In genomic region chr6:141335878-141336277, GRCm38 (mm10) we compare ENCODE assay signal across 26 mouse cellular contexts.
DNase-seq lines count a peak whose midpoint lies in the region; ATAC-seq and TF ChIP-seq lines count a peak whose summit lies in the region.
"Had no signal": no experiment of that assay in that cellular context is flagged by ENCODE, and none has a peak within 500 bp of the region (broad histone marks: within the 10 kb centered on the region; RNA-seq: fewer than 3 reads in every experiment).

No protein-coding gene starts in this region.

- H3K4me2 ChIP-seq in heart, embryonic 12.5 days, result no peak overlapping the region
- no peak overlapping the region for H3K4me2 ChIP-seq in heart, postnatal 0 days (ENCODE audit: low read depth, low read length)
- H3K4me2 ChIP-seq: hindbrain, embryonic 15.5 days; limb, embryonic 13.5 days; liver, embryonic 12.5 days; midbrain, embryonic 13.5 days; neural tube, embryonic 13.5 days had no signal

- H3K36me3 ChIP-seq in heart, embryonic 12.5 days, result no peaks in the 10 kb centered on the region
- H3K36me3 ChIP-seq in heart, postnatal 0 days (replicated peaks; ENCODE audit: control insufficient read depth, insufficient read depth, low read length), result no peaks in the 10 kb centered on the region
- no peaks in the 10 kb centered on the region for H3K36me3 ChIP-seq in small intestine, adult 2 months (ENCODE audit: control insufficient read depth, insufficient read depth, low read length)
- H3K36me3 ChIP-seq: hindbrain, embryonic 15.5 days; limb, embryonic 13.5 days; liver, embryonic 12.5 days; midbrain, embryonic 13.5 days; neural tube, embryonic 13.5 days had no signal

- H3K9me3 ChIP-seq in heart, embryonic 12.5 days (replicated peaks), result no peaks in the 10 kb centered on the region
- H3K9me3 ChIP-seq in heart, postnatal 0 days (replicated peaks; ENCODE audit: control insufficient read depth, low read length), result no peaks in the 10 kb centered on the region
- H3K9me3 ChIP-seq: hindbrain, embryonic 15.5 days; limb, embryonic 13.5 days; liver, embryonic 12.5 days; megakaryocyte, embryonic 14.5 days; midbrain, embryonic 13.5 days; neural tube, embryonic 13.5 days had no signal

- ATAC-seq in heart, embryonic 12.5 days (ENCODE audit: insufficient number of reproducible peaks, low FRiP score), result no peak
- no peak for ATAC-seq in heart, postnatal 0 days (ENCODE audit: insufficient read depth, low read depth)
- ATAC-seq: forebrain, embryonic 14.5 days; inflammation-experienced regulatory T-cells, adult 6 months; liver, embryonic 12.5 days; liver, postnatal 0 days; midbrain, embryonic 13.5 days had no signal

- TF ChIP-seq EP300 in heart, postnatal 0 days (IDR thresholded peaks at IDR 0.05; ENCODE audit: low read depth), result no peak

- no peaks in the 10 kb centered on the region for H3K27me3 ChIP-seq in heart, embryonic 12.5 days (replicated peaks)
- no peaks in the 10 kb centered on the region for H3K27me3 ChIP-seq in heart, postnatal 0 days (ENCODE audit: control insufficient read depth, insufficient read depth, low read length)
- H3K27me3 ChIP-seq in small intestine, adult 2 months (ENCODE audit: control insufficient read depth, insufficient read depth, low read length), result no peaks in the 10 kb centered on the region
- H3K27me3 ChIP-seq: hindbrain, embryonic 15.5 days; limb, embryonic 13.5 days; liver, embryonic 12.5 days; megakaryocyte, embryonic 14.5 days; midbrain, embryonic 13.5 days; neural tube, embryonic 13.5 days had no signal

- no peak overlapping the region for H3K4me3 ChIP-seq in heart, embryonic 12.5 days
- H3K4me3 ChIP-seq in heart, postnatal 0 days (ENCODE audit: low read depth, low read length), result no peak overlapping the region
- no peak overlapping the region for H3K4me3 ChIP-seq in small intestine, adult 2 months (ENCODE audit: low read depth, low read length)
- H3K4me3 ChIP-seq: hindbrain, embryonic 15.5 days; limb, embryonic 13.5 days; liver, embryonic 12.5 days; megakaryocyte, embryonic 14.5 days; midbrain, embryonic 13.5 days; neural tube, embryonic 13.5 days had no signal

- no peak for TF ChIP-seq POLR2A in small intestine, adult 2 months (IDR thresholded peaks at IDR 0.05; ENCODE audit: low read depth, low read length)

- no peak for TF ChIP-seq CTCF in heart, postnatal 0 days (IDR thresholded peaks at IDR 0.05; ENCODE audit: low read depth)
- TF ChIP-seq CTCF in small intestine, adult 2 months (IDR thresholded peaks at IDR 0.05; ENCODE audit: extremely low read depth, insufficient read length, insufficient replicate concordance, low read depth, low read length), result no peak

- H3K27ac ChIP-seq in heart, embryonic 12.5 days (ENCODE audit: poor library complexity, severe bottlenecking), result peak overlapping the region; percentile 78
- peak overlapping the region; percentile 74 for H3K27ac ChIP-seq in heart, postnatal 0 days (ENCODE audit: low read depth)
- peak overlapping the region; percentile 40; the same call in 1 of the 2 replicates for H3K27ac ChIP-seq in small intestine, adult 2 months (ENCODE audit: insufficient read depth, low read depth, low read length)
- H3K27ac ChIP-seq: hindbrain, embryonic 15.5 days; kidney, postnatal 0 days; limb, embryonic 13.5 days; liver, embryonic 12.5 days; midbrain, embryonic 13.5 days; neural tube, embryonic 13.5 days had no signal

- no peak overlapping the region for H3K9ac ChIP-seq in heart, embryonic 12.5 days
- H3K9ac ChIP-seq in heart, postnatal 0 days (replicated peaks; ENCODE audit: low read depth, low read length), result no peak overlapping the region
- H3K9ac ChIP-seq: hindbrain, embryonic 15.5 days; limb, embryonic 13.5 days; liver, embryonic 12.5 days; liver, postnatal 0 days; midbrain, embryonic 13.5 days; neural tube, embryonic 13.5 days had no signal

- no peak for DNase-seq in heart, adult 9 months (ENCODE audit: low spot score in 2 of 2)
- peak; percentile 62 for DNase-seq in ZHBTc4 (ENCODE audit: low read depth, low spot score)
- no peak for DNase-seq in heart, postnatal 0 days (ENCODE audit: low spot score)
- DNase-seq in kidney, postnatal 36 days, result no peak
- no peak for DNase-seq in cerebellum, postnatal 4 days (ENCODE audit: low spot score in 2 of 2)
- DNase-seq: adrenal gland, postnatal 10 days; B cell, adult 2 months; cerebellum, adult 8-10 months; cerebellum, postnatal 25 days; gastrocnemius, postnatal 25 days; kidney, adult 8-10 months; liver, postnatal 0 days; lung, postnatal 36 days; right cerebral cortex, postnatal 4 days; thymus, postnatal 4 days had no signal

- 65% methylated on average over 1 of the region's 1 CpGs for WGBS in heart, embryonic 12.5 days
- 63% methylated on average over 1 of the region's 1 CpGs for WGBS in heart, postnatal 0 days
- 33% methylated on average over 1 of the region's 1 CpGs for WGBS in small intestine, adult 2 months

- peaks cover 43% of the 10 kb centered on the region for H3K4me1 ChIP-seq in heart, embryonic 12.5 days (replicated peaks)
- peaks cover 33% of the 10 kb centered on the region; the same call in 1 of the 2 replicates for H3K4me1 ChIP-seq in heart, postnatal 0 days (ENCODE audit: control insufficient read depth, insufficient read depth)
- H3K4me1 ChIP-seq in small intestine, adult 2 months (ENCODE audit: control insufficient read depth, insufficient read depth, insufficient read length, low read length), result peaks cover 14% of the 10 kb centered on the region; the same call in 1 of the 2 replicates
- H3K4me1 ChIP-seq: hindbrain, embryonic 15.5 days; limb, embryonic 13.5 days; liver, embryonic 12.5 days; midbrain, embryonic 13.5 days had no signal
